Mouse (Mus musculus): Measurements from ENCODE around the gene Arih1.
"Not testable (repeated sequence)": the region's sequence is repeated elsewhere in the genome, so short reads cannot be mapped to it uniquely, and the experiment has no call there.

The Arih1 gene

DNA sequence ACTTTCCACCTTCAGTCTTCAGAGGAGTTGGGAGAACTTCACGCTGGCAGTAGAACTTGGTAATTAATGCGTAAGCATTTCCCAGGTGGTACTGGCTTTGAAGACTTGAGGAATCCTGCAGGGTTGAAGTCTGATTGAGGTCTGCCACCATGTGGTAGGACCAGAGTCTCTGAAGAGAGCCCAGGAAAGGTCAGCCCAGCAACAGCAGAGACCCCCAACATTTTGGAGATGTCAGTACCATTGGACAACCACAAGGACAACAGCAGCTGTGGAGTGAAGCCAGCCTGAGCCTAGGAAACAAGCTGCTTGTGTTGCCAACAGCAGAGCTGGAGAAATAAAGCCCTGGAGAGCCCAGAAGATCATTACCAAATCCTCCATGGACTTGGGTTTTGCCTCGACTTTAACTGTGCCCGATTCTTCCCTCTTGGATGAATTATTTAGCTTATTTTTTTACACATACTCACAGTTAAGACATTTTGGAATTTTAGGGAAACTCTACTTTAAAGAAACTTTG, 27.4 kb downstream of the Arih1 start:
- no peak for DNase-seq (ENCODE audit: low spot score)

- DNase-seq (ENCODE audit: low spot score) = no peak
Measured at GRCm38 (mm10) chr9:59458416-59458815, 28.0 kb downstream of the Arih1 start.

- DNase-seq (ENCODE audit: low spot score) = no peak
Measured at GRCm38 (mm10) chr9:59457671-59458070, 28.7 kb downstream of the Arih1 start.

- DNase-seq (ENCODE audit: low spot score) = no peak
Measured at GRCm38 (mm10) chr9:59455404-59456068, 30.9 kb downstream of the Arih1 start.

GRCm38 (mm10) chr9:59433729-59434128, 52.7 kb downstream of the Arih1 start:
- DNase-seq (ENCODE audit: low spot score) = no peak

GRCm38 (mm10) chr9:59431626-59432025, 54.8 kb downstream of the Arih1 start:
- DNase-seq (ENCODE audit: low spot score) = no peak

DNA sequence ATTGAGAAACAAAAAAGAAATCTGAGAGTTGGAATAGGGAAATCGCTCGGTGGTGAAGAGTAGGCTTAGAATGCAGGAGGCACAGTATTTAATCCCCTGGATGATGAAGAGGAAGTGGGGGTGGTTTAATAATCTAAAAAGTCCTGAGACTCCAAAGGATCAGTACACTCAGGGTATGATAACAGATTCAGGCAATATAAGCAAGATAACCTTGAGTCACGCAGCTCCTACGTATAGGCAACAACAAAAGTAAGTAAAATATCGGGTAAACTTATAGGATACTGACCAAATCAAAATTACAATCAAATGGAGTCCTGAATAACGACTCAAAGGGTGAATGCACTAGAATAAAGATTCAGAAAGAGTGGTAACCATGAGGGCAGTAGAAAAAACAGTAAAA, 65.9 kb downstream of the Arih1 start:
- DNase-seq (ENCODE audit: low spot score) = no peak

DNA sequence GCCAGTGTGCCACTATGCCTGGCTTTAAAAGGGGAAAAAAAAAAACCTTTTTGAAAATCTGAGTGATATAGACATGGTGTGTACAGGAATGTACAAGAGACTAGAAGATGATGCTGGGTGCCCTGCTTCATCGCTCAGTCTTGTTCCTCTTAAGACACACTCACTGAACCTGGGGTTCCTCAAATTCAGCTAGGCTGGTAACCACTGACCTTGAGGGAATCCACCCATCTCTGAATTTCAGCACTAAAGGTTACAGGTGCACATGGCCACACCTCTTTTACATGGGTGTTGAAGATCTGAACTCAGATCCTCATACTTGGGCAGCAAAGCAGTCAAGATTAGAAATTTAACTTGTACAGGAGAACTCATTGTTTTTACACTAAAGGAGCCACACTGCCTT, 79.1 kb downstream of the Arih1 start:
- DNase-seq (ENCODE audit: low spot score) = no peak

DNA sequence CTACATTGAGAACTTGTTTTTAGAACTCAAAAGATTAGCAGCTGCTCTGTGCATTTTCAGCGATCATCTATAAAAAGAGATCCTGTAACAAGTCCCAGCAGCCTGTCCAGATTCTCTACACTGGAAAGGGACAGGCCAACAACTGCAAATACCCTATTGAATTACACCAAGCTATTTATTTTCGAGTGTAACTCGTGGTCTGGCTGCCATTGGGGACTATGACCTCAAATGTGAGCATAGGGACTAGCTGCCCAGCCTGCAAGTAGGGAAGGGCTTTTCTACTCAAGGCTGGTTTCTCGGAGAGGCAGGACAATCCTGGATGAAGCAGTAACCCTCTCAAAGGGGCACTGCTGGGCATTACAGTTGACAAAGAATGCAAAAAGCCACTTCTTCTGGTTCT, 97.3 kb downstream of the Arih1 start:
- no peak for DNase-seq (ENCODE audit: low spot score)

DNA sequence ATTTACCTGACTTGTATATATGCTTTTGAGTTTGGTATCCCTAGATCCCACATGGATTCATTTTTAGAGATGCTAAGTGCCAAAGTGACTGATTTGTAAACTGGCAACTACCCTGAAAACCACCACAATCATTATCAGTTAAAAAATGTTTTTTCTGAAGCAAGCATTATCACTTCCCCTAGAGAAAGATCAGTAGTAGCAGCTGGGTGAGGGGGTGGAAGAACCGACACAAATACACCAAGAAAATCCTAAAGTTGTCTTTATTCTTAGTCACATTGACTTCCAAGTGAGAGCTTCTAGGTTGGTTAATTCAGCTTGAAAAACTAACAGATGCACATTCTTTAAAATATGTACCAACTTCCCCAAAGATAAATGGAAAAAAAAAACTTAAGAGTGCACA, 98.1 kb downstream of the Arih1 start:
- DNase-seq (ENCODE audit: low spot score) = no peak

GRCm38 (mm10) chr9:59387461-59387860, 99.0 kb downstream of the Arih1 start:
- no peak for DNase-seq (ENCODE audit: low spot score)

- no peak for DNase-seq (ENCODE audit: low spot score)
Measured at GRCm38 (mm10) chr9:59375626-59376025, 110.8 kb downstream of the Arih1 start.

- no peak for DNase-seq (ENCODE audit: low spot score)
Measured at GRCm38 (mm10) chr9:59369646-59370045, 116.8 kb downstream of the Arih1 start.

DNA sequence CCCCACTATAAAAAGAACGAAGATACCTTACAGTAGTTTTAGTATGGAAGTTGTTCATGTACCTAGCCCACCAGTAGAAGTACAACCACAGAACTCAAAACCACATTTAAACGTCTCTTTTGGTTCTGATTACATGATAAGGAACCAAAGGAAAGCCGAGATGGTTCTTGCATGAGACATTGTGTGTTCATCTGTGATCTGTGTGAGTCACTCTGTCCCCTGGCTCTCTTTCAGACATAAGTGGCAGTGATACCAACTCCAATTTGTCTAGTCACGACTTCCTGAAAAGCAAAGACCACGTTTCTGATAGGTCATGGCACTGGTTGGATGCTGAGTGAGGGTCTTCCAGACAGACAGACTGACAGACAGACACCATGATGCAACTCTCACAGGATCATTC, 117.2 kb downstream of the Arih1 start:
- no peak for DNase-seq (ENCODE audit: low spot score)

GRCm38 (mm10) chr9:59360487-59360886, 125.9 kb downstream of the Arih1 start:
- not testable (repeated sequence) for DNase-seq (ENCODE audit: low spot score)

- DNase-seq (ENCODE audit: low spot score) = not testable (repeated sequence)
Measured at GRCm38 (mm10) chr9:59358041-59358440, 128.4 kb downstream of the Arih1 start.

DNA sequence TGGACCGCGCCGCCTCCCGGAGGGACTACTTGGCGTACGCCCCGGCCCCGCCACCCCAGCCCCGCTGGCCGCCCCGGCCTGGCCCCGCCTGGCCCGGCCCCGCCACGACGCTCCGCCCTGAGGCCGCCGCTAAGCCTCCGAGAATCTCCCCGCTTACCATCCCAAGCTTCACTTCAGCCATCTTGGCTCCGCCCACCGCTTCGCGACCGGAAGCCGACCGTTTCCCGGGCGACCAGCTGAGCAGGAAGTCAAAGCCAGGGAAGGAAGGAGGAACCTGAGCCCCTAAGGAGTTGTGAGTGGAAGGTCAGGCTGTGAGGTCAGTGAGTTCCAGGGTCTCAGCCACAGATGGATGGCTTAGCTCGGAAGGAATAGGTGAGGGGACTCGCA, 133.2 kb downstream of the Arih1 start, which contains the start of gene Bbs4:
TSS of gene Bbs4 (minus strand) at position 256 of the 387 bp plus-strand sequence.
- DNase-seq (ENCODE audit: low spot score) = peak; percentile 91

DNA sequence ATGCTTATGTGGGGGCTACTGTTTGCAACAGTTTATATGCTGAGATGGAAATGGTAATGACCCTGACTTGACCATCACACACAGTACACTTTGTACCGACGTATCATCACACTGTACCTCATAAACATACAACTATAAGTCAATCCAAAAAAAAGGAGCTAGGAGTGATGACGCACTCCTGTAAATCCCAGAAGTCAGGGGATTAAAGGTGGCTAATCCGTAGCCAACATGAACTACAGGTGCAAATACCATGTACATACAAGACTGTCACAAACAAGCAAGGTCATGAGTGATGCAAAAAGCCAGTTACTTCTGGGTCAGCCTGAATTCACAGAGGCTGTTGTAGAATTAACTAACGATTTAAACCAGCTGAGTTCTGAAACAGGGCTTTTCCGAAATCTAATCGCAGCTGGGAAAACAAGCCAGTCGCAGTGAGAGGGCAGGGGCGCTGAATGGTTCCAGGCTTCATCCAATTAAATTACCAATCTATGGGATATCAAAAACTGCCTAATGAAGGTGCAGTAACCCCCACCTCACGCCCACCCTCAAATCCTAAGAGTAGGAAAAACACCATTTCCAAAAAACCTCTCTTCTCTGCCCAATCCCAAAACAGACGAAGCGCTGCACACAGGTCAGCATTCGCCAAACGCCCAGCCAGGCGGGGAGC, 133.7 kb downstream of the Arih1 start:
- DNase-seq (ENCODE audit: low spot score) = peak; percentile 47

DNA sequence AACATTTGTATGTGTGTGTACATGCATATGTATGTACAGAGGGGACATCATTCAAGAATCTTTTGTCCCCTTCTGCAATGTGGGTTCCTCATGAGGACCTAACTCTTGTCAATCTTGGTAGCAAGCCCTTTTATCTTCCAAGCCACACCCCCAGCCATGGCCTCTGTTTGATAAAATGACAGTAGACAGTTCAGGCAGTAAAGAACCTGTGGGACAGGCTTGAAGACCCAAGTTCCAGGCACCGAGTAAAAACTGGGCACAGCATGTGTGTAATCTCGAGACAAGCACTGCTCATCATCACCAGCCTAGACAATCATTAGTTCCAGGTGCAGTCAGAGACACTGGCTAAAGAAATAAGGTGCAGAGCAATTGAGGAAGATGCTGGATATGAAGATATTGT, 140.2 kb downstream of the Arih1 start:
- DNase-seq (ENCODE audit: low spot score) = no peak

- peak; percentile 42 for DNase-seq (ENCODE audit: low spot score)
Measured at GRCm38 (mm10) chr9:59340002-59340401, 146.4 kb downstream of the Arih1 start.

GRCm38 (mm10) chr9:59339107-59339506, 147.3 kb downstream of the Arih1 start:
- DNase-seq (ENCODE audit: low spot score) = no peak

DNA sequence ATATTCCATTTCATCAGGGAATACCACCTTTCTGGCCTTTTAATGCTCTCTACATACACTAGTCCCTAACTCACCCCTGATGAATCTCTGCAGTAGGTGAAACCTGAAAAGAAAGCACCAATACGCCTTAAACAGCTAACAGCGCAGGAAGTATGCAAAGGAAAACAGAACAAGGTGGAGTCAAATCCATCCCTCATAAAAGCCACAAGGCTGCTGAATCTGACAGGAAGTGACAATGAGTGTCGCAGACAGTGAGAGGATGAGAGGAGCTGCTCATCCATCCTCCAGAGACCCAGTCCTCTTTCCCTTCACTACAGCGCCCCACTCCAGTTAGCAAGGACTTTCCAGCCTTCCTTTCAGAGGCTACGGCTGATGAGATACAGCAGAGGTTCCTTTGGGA, 148.0 kb downstream of the Arih1 start:
- DNase-seq (ENCODE audit: low spot score) = no peak
